Mouse (Mus musculus) small intestine, adult 2 months (tissue): ENCODE measurements around the gene Actn2. TPM values are rescaled to one million over a fixed set of nuclear protein-coding genes. Genes with fewer than 3 reads are reported as not detected.

Experiments used
- H3K27ac ChIP-seq: fragments of 200-500 bp; 2 replicates; pipeline ENCODE4 v1.5.1; 2012; ENCODE audit warnings: low read depth, low read length, control low read depth, inconsistent platforms; ENCODE audit not compliant: insufficient read depth
- H3K27me3 ChIP-seq: fragments of 200-500 bp; 2 replicates; pipeline ENCODE4 v1.6.1; 2012; ENCODE audit warnings: mild to moderate bottlenecking, moderate library complexity, low read length, inconsistent platforms; ENCODE audit not compliant: control insufficient read depth, insufficient read depth
- H3K36me3 ChIP-seq: fragments of 200-500 bp; 2 replicates; pipeline ENCODE4 v1.6.1; 2012; ENCODE audit warnings: mild to moderate bottlenecking, low read length, control low read depth, inconsistent platforms; ENCODE audit not compliant: control insufficient read depth, insufficient read depth
- H3K4me1 ChIP-seq: fragments of 200-500 bp; 2 replicates; pipeline ENCODE4 v1.6.1; 2012; ENCODE audit warnings: low read length, inconsistent platforms, mixed read lengths; ENCODE audit not compliant: control insufficient read depth, insufficient read depth, insufficient read length
- H3K4me3 ChIP-seq: fragments of 200-500 bp; 2 replicates; pipeline ENCODE4 v1.5.1; 2012; ENCODE audit warnings: low read depth, mild to moderate bottlenecking, control low read depth, inconsistent platforms, low read length, moderate library complexity
- CTCF ChIP-seq: fragments of 200-500 bp; IDR thresholded peaks from 2 replicates; pipeline ENCODE4 v1.5.1; 2012; ENCODE audit warnings: low read depth, mild to moderate bottlenecking, control low read depth, inconsistent platforms, low read length, moderate library complexity, mixed read lengths; ENCODE audit not compliant: insufficient replicate concordance, insufficient read length; ENCODE audit errors: extremely low read depth
- POLR2A ChIP-seq: fragments of 200-500 bp; IDR thresholded peaks from 2 replicates; pipeline ENCODE4 v1.6.1; 2012; ENCODE audit warnings: low read depth, mild to moderate bottlenecking, control low read depth, inconsistent platforms, low read length, moderate library complexity
- WGBS: fragments of 180-500 bp; shearing (Covaris S2); methylation state at CpG from one replicate; pipeline ENCODE4 v1.1.7; 2018; 5-methylcytosine and 5-hydroxymethylcytosine counted together
- polyA plus RNA-seq: library from polyadenylated mRNA; depleted of rRNA; stranded (reverse); fragments of >200 nt; gene quantifications from 2 replicates; pipeline ENCODE4 v1.2.3, GENCODE M21; 2012

Gene Actn2
- polyA plus RNA-seq, 1 experiment, result 6.9 TPM

- no peak overlapping the region for H3K4me3 ChIP-seq
- H3K27ac ChIP-seq, result no peak overlapping the region
- no peaks in the 10 kb centered on the region for H3K4me1 ChIP-seq
- H3K36me3 ChIP-seq, result no peaks in the 10 kb centered on the region
- WGBS, result 86% methylated on average over 5 of the region's 5 CpGs
- TF ChIP-seq CTCF (no peak), POLR2A (no peak)
- H3K27me3 ChIP-seq, result no peaks in the 10 kb centered on the region
Observed at GRCm38 (mm10) chr13:12357554-12357953, 17.0 kb upstream of the Actn2 start.

- H3K36me3 ChIP-seq, result no peaks in the 10 kb centered on the region
- no peaks in the 10 kb centered on the region for H3K4me1 ChIP-seq
- TF ChIP-seq CTCF (no peak), POLR2A (no peak)
- no peak overlapping the region for H3K4me3 ChIP-seq
- H3K27me3 ChIP-seq, result no peaks in the 10 kb centered on the region
- WGBS, result 55% methylated on average over 4 of the region's 4 CpGs
- H3K27ac ChIP-seq, result no peak overlapping the region
Observed at GRCm38 (mm10) chr13:12356184-12356583, 15.6 kb upstream of the Actn2 start.

DNA sequence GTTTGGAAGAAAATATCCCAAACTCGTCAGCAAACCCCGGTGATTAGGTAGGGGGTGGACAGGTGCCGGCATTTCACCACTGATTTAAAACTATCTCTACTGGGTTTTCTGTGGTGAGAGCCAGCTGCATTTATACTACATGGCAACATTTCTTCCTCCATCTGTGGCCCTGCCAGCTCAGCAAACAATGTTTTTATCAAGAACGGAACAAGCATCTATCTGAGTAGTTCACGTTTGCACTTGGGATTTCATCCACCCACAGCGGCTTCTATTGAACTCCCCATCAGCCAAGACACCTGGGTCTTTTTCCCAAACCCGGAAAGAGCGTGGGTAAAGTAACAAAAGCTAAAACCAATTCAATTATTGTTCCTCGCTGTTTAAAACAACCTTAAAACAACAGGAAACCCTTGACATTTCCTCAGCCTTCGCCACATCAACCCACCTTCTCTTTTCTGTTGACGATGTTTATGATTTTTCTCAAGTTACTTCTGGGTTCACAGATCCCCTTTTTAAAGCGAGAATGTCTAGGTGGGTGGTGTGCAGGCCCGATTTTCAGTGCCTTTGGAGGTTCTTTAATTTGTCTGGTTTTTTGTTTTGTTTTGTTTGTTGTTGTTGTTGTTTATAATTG, 8.8 kb upstream of the Actn2 start:
- Histone ChIP-seq H3K27me3 (no peaks in the 10 kb centered on the region), H3K27ac (no peak overlapping the region), H3K36me3 (no peaks in the 10 kb centered on the region), H3K4me3 (no peak overlapping the region), H3K4me1 (no peaks in the 10 kb centered on the region)
- TF ChIP-seq CTCF, result no peak
- TF ChIP-seq POLR2A, result no peak
- 57% methylated on average over 13 of the region's 13 CpGs for WGBS

GRCm38 (mm10) chr13:12346837-12347236, 6.3 kb upstream of the Actn2 start:
- 65% methylated on average over 3 of the region's 3 CpGs for WGBS
- Histone ChIP-seq H3K4me1 (no peaks in the 10 kb centered on the region), H3K4me3 (no peak overlapping the region), H3K27me3 (no peaks in the 10 kb centered on the region), H3K36me3 (no peaks in the 10 kb centered on the region), H3K27ac (no peak overlapping the region)
- TF ChIP-seq POLR2A, result no peak
- no peak for TF ChIP-seq CTCF

DNA sequence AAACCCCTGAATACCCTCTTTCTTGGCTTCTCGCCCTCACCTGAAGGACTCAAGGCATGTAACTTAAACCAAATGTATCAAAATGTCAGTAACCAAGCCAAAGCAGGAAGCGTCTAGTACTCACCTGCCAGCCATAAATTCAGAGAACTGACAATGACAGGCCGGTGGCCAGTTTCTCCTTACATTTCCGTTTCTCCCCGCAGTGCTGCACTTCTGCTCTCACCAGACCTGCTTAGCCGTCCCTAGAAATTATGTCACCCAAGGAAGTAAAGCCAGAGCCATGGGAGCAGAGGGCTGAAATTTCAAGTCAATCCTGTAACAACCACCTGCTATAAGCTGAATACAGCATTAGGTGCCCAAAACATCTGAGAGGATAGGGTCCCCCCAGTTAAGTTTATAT, 887 bp upstream of the Actn2 start:
- Histone ChIP-seq H3K4me3 (no peak overlapping the region), H3K27me3 (peaks cover 10% of the 10 kb centered on the region), H3K36me3 (no peaks in the 10 kb centered on the region), H3K27ac (no peak overlapping the region), H3K4me1 (peaks cover 9% of the 10 kb centered on the region)
- WGBS, result 23% methylated on average over 6 of the region's 6 CpGs
- TF ChIP-seq POLR2A, result no peak
- TF ChIP-seq CTCF, result no peak

- TF ChIP-seq CTCF (no peak), POLR2A (no peak)
Observed at GRCm38 (mm10) chr13:12339446-12339845, 1.1 kb downstream of the Actn2 start.

GRCm38 (mm10) chr13:12337752-12338151, 2.8 kb downstream of the Actn2 start:
- peaks cover 9% of the 10 kb centered on the region for H3K4me1 ChIP-seq
- no peak overlapping the region for H3K27ac ChIP-seq
- H3K36me3 ChIP-seq, result no peaks in the 10 kb centered on the region
- 81% methylated on average over 7 of the region's 7 CpGs for WGBS
- TF ChIP-seq POLR2A (no peak), CTCF (no peak)
- H3K27me3 ChIP-seq, result peaks cover 10% of the 10 kb centered on the region
- H3K4me3 ChIP-seq, result no peak overlapping the region

More at GRCm38 (mm10) chr13:12339446-12339845, 1.1 kb downstream of the Actn2 start:
- no peaks in the 10 kb centered on the region for H3K36me3 ChIP-seq
- H3K27ac ChIP-seq, result no peak overlapping the region
- no peak overlapping the region for H3K4me3 ChIP-seq
- peaks cover 10% of the 10 kb centered on the region for H3K27me3 ChIP-seq
- peaks cover 9% of the 10 kb centered on the region for H3K4me1 ChIP-seq

GRCm38 (mm10) chr13:12334016-12334415, 6.5 kb downstream of the Actn2 start:
- 51% methylated on average over 12 of the region's 12 CpGs for WGBS
- H3K27ac ChIP-seq, result no peak overlapping the region
- no peaks in the 10 kb centered on the region for H3K36me3 ChIP-seq
- no peak for TF ChIP-seq CTCF
- no peak for TF ChIP-seq POLR2A
- H3K4me3 ChIP-seq, result no peak overlapping the region
- no peaks in the 10 kb centered on the region for H3K4me1 ChIP-seq
- H3K27me3 ChIP-seq, result no peaks in the 10 kb centered on the region
